29 mouse cellular contexts compared by ENCODE assay signal in genomic region chr16:78974099-78974498, GRCm38 (mm10). TPM values are rescaled to one million over a fixed set of nuclear protein-coding genes. Genes with fewer than 3 reads are reported as not detected.
A peak's percentile ranks its signal among the peaks of the same experiment; 100 is the strongest.
DNase-seq lines count a peak whose midpoint lies in the region; ATAC-seq lines count a peak whose summit lies in the region.
"Had no signal": no experiment of that assay in that cellular context is flagged by ENCODE, and none has a peak within 500 bp of the region (broad histone marks: within the 10 kb centered on the region; RNA-seq: fewer than 3 reads in every experiment).

No protein-coding gene starts in this region.

- no peak overlapping the region for H3K4me3 ChIP-seq in intestine, embryonic 15.5 days (replicated peaks)
- no peak overlapping the region for H3K4me3 ChIP-seq in stomach, embryonic 14.5 days (ENCODE audit: low read depth, low read length)
- H3K4me3 ChIP-seq: embryonic facial prominence, embryonic 10.5 days; embryonic facial prominence, embryonic 13.5 days; erythroblast, embryonic 14.5 days; forebrain, embryonic 12.5 days; forebrain, embryonic 15.5 days; heart, embryonic 12.5 days; heart, embryonic 15.5 days had no signal

- H3K4me1 ChIP-seq in intestine, embryonic 15.5 days (replicated peaks): no peaks in the 10 kb centered on the region
- no peaks in the 10 kb centered on the region for H3K4me1 ChIP-seq in stomach, embryonic 14.5 days (ENCODE audit: control insufficient read depth, insufficient read depth, low read length)
- H3K4me1 ChIP-seq: embryonic facial prominence, embryonic 10.5 days; embryonic facial prominence, embryonic 13.5 days; forebrain, embryonic 12.5 days; forebrain, embryonic 15.5 days; heart, embryonic 12.5 days; heart, embryonic 15.5 days had no signal

- H3K4me2 ChIP-seq in intestine, embryonic 15.5 days (replicated peaks): 0 out of 2 replicates have a peak overlapping the region, but pooled peaks have one; percentile 7
- H3K4me2 ChIP-seq in stomach, embryonic 14.5 days (replicated peaks; ENCODE audit: low read depth, low read length): no peak overlapping the region
- H3K4me2 ChIP-seq: embryonic facial prominence, embryonic 13.5 days; forebrain, embryonic 12.5 days; forebrain, embryonic 15.5 days; heart, embryonic 12.5 days; heart, embryonic 15.5 days; hindbrain, embryonic 14.5 days had no signal

- no peak overlapping the region for H3K27ac ChIP-seq in intestine, embryonic 15.5 days
- H3K27ac ChIP-seq in stomach, embryonic 14.5 days (ENCODE audit: low read length): no peak overlapping the region
- H3K27ac ChIP-seq: embryonic facial prominence, embryonic 10.5 days; embryonic facial prominence, embryonic 13.5 days; forebrain, embryonic 12.5 days; forebrain, embryonic 15.5 days; heart, embryonic 15.5 days; hindbrain, embryonic 14.5 days; hindbrain, postnatal 0 days had no signal

- H3K9me3 ChIP-seq in intestine, embryonic 15.5 days: no peaks in the 10 kb centered on the region
- H3K9me3 ChIP-seq in stomach, embryonic 14.5 days (ENCODE audit: control insufficient read depth, low read depth, low read length): no peaks in the 10 kb centered on the region
- H3K9me3 ChIP-seq: embryonic facial prominence, embryonic 10.5 days; embryonic facial prominence, embryonic 13.5 days; forebrain, embryonic 12.5 days; forebrain, embryonic 15.5 days; heart, embryonic 12.5 days; heart, embryonic 15.5 days had no signal

- no peak overlapping the region for H3K9ac ChIP-seq in intestine, embryonic 15.5 days
- H3K9ac ChIP-seq in stomach, embryonic 14.5 days (replicated peaks; ENCODE audit: low read depth, low read length): no peak overlapping the region
- H3K9ac ChIP-seq: embryonic facial prominence, embryonic 13.5 days; forebrain, embryonic 12.5 days; forebrain, embryonic 15.5 days; heart, embryonic 12.5 days; heart, embryonic 15.5 days; hindbrain, embryonic 14.5 days had no signal

- DNase-seq in MEL-GATA-1-ER (ENCODE audit: extremely low read depth, low read depth) (peak; percentile 31), adipocyte (ENCODE audit: low spot score) (no peak)
- no peak for DNase-seq in yolk sac, embryonic 10.5 days (ENCODE audit: low spot score)
- DNase-seq in spleen, postnatal 10 days (ENCODE audit: low spot score in 2 of 2): no peak
- DNase-seq: adrenal gland, adult 2 months; adrenal gland, postnatal 14 days; cerebellum, adult 11 months; cerebellum, adult 2 months; cerebellum, adult 9-11 months; cerebellum, postnatal 25 days; embryo, embryonic 11 days; gastrocnemius, postnatal 25 days; heart, adult 18-20 months; heart, postnatal 10 days; heart, postnatal 4 days had no signal

- ATAC-seq in intestine, embryonic 15.5 days: peak; percentile 98
- 0 out of 2 replicates have a peak, but pooled peaks have one; percentile 49 for ATAC-seq in stomach, embryonic 14.5 days (ENCODE audit: insufficient number of reproducible peaks, insufficient read depth, low FRiP score, low read depth)
- ATAC-seq: CD4-positive, CD25-positive, alpha-beta regulatory T cell, adult 4 months; forebrain, embryonic 15.5 days; hindbrain, postnatal 0 days; Patski had no signal

- 67% methylated on average over 13 of the region's 13 CpGs for WGBS in intestine, embryonic 15.5 days
- WGBS in stomach, embryonic 14.5 days: 70% methylated on average over 13 of the region's 13 CpGs

- no peaks in the 10 kb centered on the region for H3K36me3 ChIP-seq in intestine, embryonic 15.5 days
- H3K36me3 ChIP-seq in stomach, embryonic 14.5 days (ENCODE audit: control insufficient read depth, insufficient read depth, low read length): no peaks in the 10 kb centered on the region
- H3K36me3 ChIP-seq: embryonic facial prominence, embryonic 10.5 days; embryonic facial prominence, embryonic 13.5 days; forebrain, embryonic 12.5 days; forebrain, embryonic 15.5 days; heart, embryonic 12.5 days; heart, embryonic 15.5 days had no signal

- no peaks in the 10 kb centered on the region for H3K27me3 ChIP-seq in intestine, embryonic 15.5 days (replicated peaks)
- no peaks in the 10 kb centered on the region for H3K27me3 ChIP-seq in stomach, embryonic 14.5 days (ENCODE audit: control insufficient read depth, insufficient read depth, low read length)
- H3K27me3 ChIP-seq: embryonic facial prominence, embryonic 13.5 days; forebrain, embryonic 12.5 days; forebrain, embryonic 15.5 days; heart, embryonic 12.5 days; heart, embryonic 15.5 days; Patski had no signal

RNA-seq across cellular contexts. Expression of gene Chodl, which starts 43.4 kb away (rescaled TPM):
- polyA plus RNA-seq in intestine, embryonic 15.5 days (2015; fragmentation: Nextera tagmentation; extraction: Ambion mirVana): 11.1 and 12.1 TPM in 2 replicates
- 21.4 and 23.9 TPM in 2 replicates for polyA plus RNA-seq in stomach, embryonic 14.5 days (2014; fragmentation: Nextera tagmentation; extraction: Ambion mirVana)
- polyA plus RNA-seq: C2C12; CD4-positive, CD25-positive, alpha-beta regulatory T cell, adult 4 months; erythroblast, embryonic 14.5 days; heart, embryonic 12.5 days; Patski had no signal
